Mouse (Mus musculus) stomach, postnatal 0 days (tissue): ENCODE measurements around the gene Foxa3.

Experiments
- CTCF ChIP-seq: IDR thresholded peaks from 2 replicates; pipeline ENCODE4 v1.5.1; 2016; ENCODE audit warnings: antibody characterized with exemption, low read depth, mild to moderate bottlenecking, moderate library complexity
- EP300 ChIP-seq: optimal IDR thresholded peaks from 2 replicates; pipeline ENCODE3; 2016; ENCODE audit warnings: antibody characterized with exemption

DNA sequence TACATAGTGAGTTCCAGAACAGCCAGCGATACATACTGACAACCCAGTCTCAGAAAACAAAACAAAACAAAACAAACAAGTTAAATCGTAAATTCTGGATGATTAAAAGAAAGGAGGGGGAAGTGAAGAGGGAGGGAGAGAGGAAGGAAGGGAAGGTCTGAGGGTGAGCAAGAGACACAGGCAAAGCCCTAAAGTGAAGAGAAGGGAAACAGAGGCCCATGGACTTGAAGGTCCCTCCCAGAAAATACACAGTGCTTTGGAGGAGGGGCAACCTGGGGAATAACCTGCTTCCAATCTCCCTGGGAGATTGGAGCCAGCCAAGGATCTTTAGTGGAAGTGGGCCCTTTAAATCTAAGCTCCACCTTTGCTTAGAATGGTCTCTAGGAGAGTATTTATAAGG lies 36.2 kb downstream of the Foxa3 start, which contains the start of gene Nanos2:
- TF ChIP-seq CTCF (no peak), EP300 (no peak)
